In the genomic region with DNA sequence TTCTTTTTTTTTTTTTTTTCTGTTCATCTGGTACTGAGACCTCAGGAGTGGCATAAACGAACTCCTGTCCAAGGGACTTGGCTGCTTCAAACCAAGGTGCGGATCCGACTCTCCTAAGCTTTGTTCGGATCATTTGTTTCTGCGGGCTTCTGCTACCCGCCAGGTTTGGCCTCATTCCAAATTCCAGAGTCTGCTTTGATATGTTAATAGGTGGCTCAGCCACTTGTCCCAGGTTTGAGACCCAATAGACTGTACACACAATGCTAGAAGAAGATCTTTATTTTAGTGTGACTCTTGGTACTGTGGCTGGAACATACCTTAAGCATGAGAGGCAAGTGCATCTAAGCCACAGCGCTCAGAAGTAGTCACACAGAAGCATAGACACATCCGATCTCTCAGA, we compare ENCODE assay signal across 17 mouse cellular contexts. TPM values are rescaled to one million over a fixed set of nuclear protein-coding genes. Genes with fewer than 3 reads are reported as not detected.
DNase-seq lines count a peak whose midpoint lies in the region; ATAC-seq and TF ChIP-seq lines count a peak whose summit lies in the region.
"Had no signal": no experiment of that assay in that cellular context is flagged by ENCODE, and none has a peak within 500 bp of the region (broad histone marks: within the 10 kb centered on the region; RNA-seq: fewer than 3 reads in every experiment).

No protein-coding gene starts in this region.

- no peak; the same call in 1 of the 2 replicates for ATAC-seq in kidney, embryonic 15.5 days (replicated peaks; ENCODE audit: low FRiP score)
- 0 out of 2 replicates have a peak, but pooled peaks have one; percentile 52 for ATAC-seq in kidney, embryonic 14.5 days (ENCODE audit: low FRiP score, low TSS enrichment)
- ATAC-seq in stomach, postnatal 0 days (ENCODE audit: low FRiP score, low TSS enrichment) = no peak
- ATAC-seq: liver, embryonic 12.5 days; midbrain, embryonic 16.5 days had no signal

- H3K27ac ChIP-seq in kidney, adult 2 months (ENCODE audit: insufficient read depth, low read depth, low read length) = no peak overlapping the region
- H3K27ac ChIP-seq in kidney, embryonic 15.5 days = no peak overlapping the region
- no peak overlapping the region for H3K27ac ChIP-seq in kidney, embryonic 14.5 days (ENCODE audit: low read depth, low read length)
- peak overlapping the region; percentile 49; the same call in 1 of the 2 replicates for H3K27ac ChIP-seq in stomach, postnatal 0 days (replicated peaks)
- H3K27ac ChIP-seq: embryonic facial prominence, embryonic 13.5 days; heart, adult 2 months; hindbrain, embryonic 13.5 days; liver, embryonic 12.5 days had no signal

- H3K9me3 ChIP-seq in kidney, embryonic 15.5 days (replicated peaks) = no peaks in the 10 kb centered on the region
- no peaks in the 10 kb centered on the region for H3K9me3 ChIP-seq in kidney, embryonic 14.5 days (ENCODE audit: control insufficient read depth, low read length)
- no peaks in the 10 kb centered on the region for H3K9me3 ChIP-seq in stomach, postnatal 0 days (ENCODE audit: control insufficient read depth, low read length)
- H3K9me3 ChIP-seq: embryonic facial prominence, embryonic 13.5 days; hindbrain, embryonic 13.5 days; liver, embryonic 12.5 days had no signal

- no peaks in the 10 kb centered on the region for H3K4me1 ChIP-seq in kidney, adult 2 months (ENCODE audit: control insufficient read depth, insufficient read depth, low read length)
- peaks cover 9% of the 10 kb centered on the region for H3K4me1 ChIP-seq in kidney, embryonic 15.5 days
- H3K4me1 ChIP-seq in kidney, embryonic 14.5 days (ENCODE audit: control insufficient read depth, insufficient read depth, low read length) = no peaks in the 10 kb centered on the region
- no peaks in the 10 kb centered on the region for H3K4me1 ChIP-seq in stomach, postnatal 0 days (replicated peaks; ENCODE audit: control insufficient read depth, insufficient read depth)
- H3K4me1 ChIP-seq: embryonic facial prominence, embryonic 13.5 days; hindbrain, embryonic 13.5 days; liver, embryonic 12.5 days had no signal

- DNase-seq in kidney, adult 2 months = peak; percentile 34
- peak; percentile 92 for DNase-seq in ZHBTc4 (ENCODE audit: low read depth, low spot score)
- no peak for DNase-seq in stomach, postnatal 0 days (ENCODE audit: low spot score)
- no peak for DNase-seq in adipocyte (ENCODE audit: low spot score)
- no peak for DNase-seq in adrenal gland, postnatal 4 days (ENCODE audit: low spot score in 2 of 2)
- DNase-seq: heart, adult 2 months; right cerebral cortex, adult 18-20 months had no signal

- TF ChIP-seq POLR2A in kidney, adult 2 months (IDR thresholded peaks at IDR 0.05; ENCODE audit: low read depth, low read length) = no peak

- H3K27me3 ChIP-seq in kidney, adult 2 months (replicated peaks; ENCODE audit: control insufficient read depth, insufficient read depth, low read length) = no peaks in the 10 kb centered on the region
- H3K27me3 ChIP-seq in kidney, embryonic 15.5 days = no peaks in the 10 kb centered on the region
- no peaks in the 10 kb centered on the region for H3K27me3 ChIP-seq in kidney, embryonic 14.5 days (ENCODE audit: control insufficient read depth, insufficient read depth, low read length)
- no peaks in the 10 kb centered on the region for H3K27me3 ChIP-seq in stomach, postnatal 0 days (ENCODE audit: control insufficient read depth, insufficient read depth, low read length)
- H3K27me3 ChIP-seq: embryonic facial prominence, embryonic 13.5 days; hindbrain, embryonic 13.5 days; liver, embryonic 12.5 days had no signal

- no peak overlapping the region for H3K9ac ChIP-seq in kidney, embryonic 15.5 days
- H3K9ac ChIP-seq in kidney, embryonic 14.5 days (ENCODE audit: low read depth, low read length) = no peak overlapping the region
- no peak overlapping the region for H3K9ac ChIP-seq in stomach, postnatal 0 days (ENCODE audit: low read length)
- H3K9ac ChIP-seq: embryonic facial prominence, embryonic 13.5 days; hindbrain, embryonic 13.5 days; liver, embryonic 12.5 days had no signal

- 46% methylated on average over 8 of the region's 8 CpGs for WGBS in kidney, adult 2 months
- WGBS in kidney, embryonic 15.5 days = 68% methylated on average over 8 of the region's 8 CpGs
- 74% methylated on average over 8 of the region's 8 CpGs for WGBS in kidney, embryonic 14.5 days
- WGBS in stomach, postnatal 0 days = 54% methylated on average over 8 of the region's 8 CpGs

- no peak overlapping the region for H3K4me2 ChIP-seq in kidney, embryonic 15.5 days
- H3K4me2 ChIP-seq in kidney, embryonic 14.5 days (replicated peaks; ENCODE audit: low read depth, low read length) = no peak overlapping the region
- no peak overlapping the region for H3K4me2 ChIP-seq in stomach, postnatal 0 days (replicated peaks; ENCODE audit: low read depth)
- H3K4me2 ChIP-seq: embryonic facial prominence, embryonic 13.5 days; hindbrain, embryonic 13.5 days; liver, embryonic 12.5 days had no signal

- H3K36me3 ChIP-seq in kidney, adult 2 months (ENCODE audit: control insufficient read depth, insufficient read depth, low read length) = no peaks in the 10 kb centered on the region
- H3K36me3 ChIP-seq in kidney, embryonic 15.5 days = no peaks in the 10 kb centered on the region
- H3K36me3 ChIP-seq in kidney, embryonic 14.5 days (ENCODE audit: control insufficient read depth, insufficient read depth, low read length) = no peaks in the 10 kb centered on the region
- H3K36me3 ChIP-seq in stomach, postnatal 0 days (ENCODE audit: control insufficient read depth, insufficient read depth, low read length) = no peaks in the 10 kb centered on the region
- H3K36me3 ChIP-seq: embryonic facial prominence, embryonic 13.5 days; hindbrain, embryonic 13.5 days; liver, embryonic 12.5 days had no signal

- no peak for TF ChIP-seq CTCF in kidney, adult 2 months (conservative IDR thresholded peaks at IDR 0.05; ENCODE audit: insufficient read depth, insufficient read length, low read depth, low read length)
- TF ChIP-seq CTCF in stomach, postnatal 0 days (IDR thresholded peaks at IDR 0.05; ENCODE audit: low read depth) = no peak

- no peak overlapping the region for H3K4me3 ChIP-seq in kidney, adult 2 months (ENCODE audit: insufficient read depth, low read depth, low read length)
- no peak overlapping the region for H3K4me3 ChIP-seq in kidney, embryonic 15.5 days (replicated peaks)
- no peak overlapping the region for H3K4me3 ChIP-seq in kidney, embryonic 14.5 days (ENCODE audit: low read length)
- no peak overlapping the region for H3K4me3 ChIP-seq in stomach, postnatal 0 days (ENCODE audit: low read depth, low read length)
- H3K4me3 ChIP-seq: embryonic facial prominence, embryonic 13.5 days; heart, adult 2 months; hindbrain, embryonic 13.5 days; liver, embryonic 12.5 days had no signal

- TF ChIP-seq EP300 in stomach, postnatal 0 days (optimal IDR thresholded peaks at IDR 0.05) = no peak

RNA-seq across cellular contexts. Expression of a gene that starts 14.8 kb away (rescaled TPM):
- 0.83 and 1.1 TPM in 2 replicates for polyA plus RNA-seq in kidney, adult 2 months (2012; rRNA removed)
- polyA plus RNA-seq in kidney, embryonic 15.5 days (2015; fragmentation: Nextera tagmentation; extraction: Ambion mirVana) = 0.13 and 0.37 TPM in 2 replicates
- polyA plus RNA-seq in kidney, embryonic 14.5 days (2014; fragmentation: Nextera tagmentation; extraction: Ambion mirVana) = 0.09 TPM in 1 of 2 replicates, not detected in the other
- 7.9 and 8.5 TPM in 2 replicates for polyA plus RNA-seq in stomach, postnatal 0 days (2015; fragmentation: Nextera tagmentation; extraction: Ambion mirVana)
- total RNA-seq in adrenal gland, postnatal 4 days (2021) = under 1 TPM; 0.20 to 0.34 TPM
- total RNA-seq: common myeloid progenitor, adult 5-6 weeks; megakaryocyte, adult 5-6 weeks; MEL had no signal
- polyA plus RNA-seq: limb, embryonic 11.5 days; liver, embryonic 12.5 days had no signal

RNA-seq across cellular contexts. Expression of a gene that starts 27.4 kb away (rescaled TPM):
- 0.77 and 0.83 TPM in 2 replicates for polyA plus RNA-seq in kidney, adult 2 months (2012; rRNA removed)
- polyA plus RNA-seq in kidney, embryonic 15.5 days (2015; fragmentation: Nextera tagmentation; extraction: Ambion mirVana) = 1.9 and 2.3 TPM in 2 replicates
- 1.2 and 2.7 TPM in 2 replicates for polyA plus RNA-seq in kidney, embryonic 14.5 days (2014; fragmentation: Nextera tagmentation; extraction: Ambion mirVana)
- 5.9 and 7.0 TPM in 2 replicates for polyA plus RNA-seq in stomach, postnatal 0 days (2015; fragmentation: Nextera tagmentation; extraction: Ambion mirVana)
- 1 to 10 TPM; 1.7 to 2.5 TPM for total RNA-seq in adrenal gland, postnatal 4 days (2021)
- total RNA-seq: common myeloid progenitor, adult 5-6 weeks; MEL had no signal

Comparison
In these comparisons a context has a peak if more than half of its experiments do, and no peak if none do; other contexts are left out.
1. DNase-seq: peak in kidney, adult 2 months (single experiment) and ZHBTc4 (single experiment); none in stomach, postnatal 0 days (single experiment), adipocyte (single experiment) and adrenal gland, postnatal 4 days (0 of 2).